Mouse (Mus musculus) bone marrow macrophage, adult 2 months (primary cell): ENCODE measurements around the gene Prss56. TPM values are rescaled to one million over a fixed set of nuclear protein-coding genes. Genes with fewer than 3 reads are reported as not detected.

ENCODE experiments used
- H3K27ac ChIP-seq: 2 replicates; pipeline ENCODE4 v1.5.1; 2012; ENCODE audit warnings: low read depth, low read length; ENCODE audit not compliant: insufficient read depth
- H3K4me1 ChIP-seq: 2 replicates; pipeline ENCODE4 v1.6.1; 2012; ENCODE audit warnings: low read length; ENCODE audit not compliant: control insufficient read depth, insufficient read depth
- H3K4me3 ChIP-seq: 2 replicates; pipeline ENCODE4 v1.5.1; 2012; ENCODE audit warnings: mild to moderate bottlenecking, low read length, moderate library complexity; ENCODE audit not compliant: insufficient read depth
- CTCF ChIP-seq: IDR thresholded peaks from 2 replicates; pipeline ENCODE4 v1.5.1; 2012; ENCODE audit warnings: low read depth, mild to moderate bottlenecking, low read length, moderate library complexity
- POLR2A ChIP-seq: IDR thresholded peaks from 2 replicates; pipeline ENCODE4 v1.6.1; 2012; ENCODE audit warnings: mild to moderate bottlenecking, low read depth, low read length, borderline replicate concordance
- polyA plus RNA-seq: library from polyadenylated mRNA; stranded (reverse); fragments of >200 nt; gene quantifications from 2 replicates; pipeline ENCODE4 v1.2.4, GENCODE M21; 2012; ENCODE audit not compliant: missing spikeins, insufficient read depth, insufficient read length

The Prss56 gene
- polyA plus RNA-seq, 1 experiment, result not detected

DNA sequence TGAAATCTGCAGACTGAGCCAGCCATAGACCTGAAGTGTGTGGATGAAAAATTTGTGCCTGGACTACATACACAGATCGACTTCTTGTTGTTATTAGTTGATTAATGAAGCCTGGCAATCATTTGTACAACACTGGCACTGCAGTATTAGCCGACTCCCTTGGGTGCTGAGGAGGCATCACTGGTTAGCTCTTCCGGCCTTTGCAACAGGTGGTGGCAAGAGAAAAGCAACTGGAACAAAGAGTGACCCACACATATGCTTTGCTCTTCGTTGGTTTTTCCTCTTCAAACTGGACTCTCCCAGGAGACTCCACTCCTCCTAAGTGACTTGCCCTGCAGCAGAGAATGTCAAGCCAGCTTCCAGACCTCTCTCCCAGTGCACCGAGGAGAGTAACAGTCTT, 20.7 kb downstream of the Prss56 start:
- no peak overlapping the region for H3K27ac ChIP-seq
- peaks cover 21% of the 10 kb centered on the region for H3K4me1 ChIP-seq
- TF ChIP-seq POLR2A, result no peak
- no peak for TF ChIP-seq CTCF
- no peak overlapping the region for H3K4me3 ChIP-seq

DNA sequence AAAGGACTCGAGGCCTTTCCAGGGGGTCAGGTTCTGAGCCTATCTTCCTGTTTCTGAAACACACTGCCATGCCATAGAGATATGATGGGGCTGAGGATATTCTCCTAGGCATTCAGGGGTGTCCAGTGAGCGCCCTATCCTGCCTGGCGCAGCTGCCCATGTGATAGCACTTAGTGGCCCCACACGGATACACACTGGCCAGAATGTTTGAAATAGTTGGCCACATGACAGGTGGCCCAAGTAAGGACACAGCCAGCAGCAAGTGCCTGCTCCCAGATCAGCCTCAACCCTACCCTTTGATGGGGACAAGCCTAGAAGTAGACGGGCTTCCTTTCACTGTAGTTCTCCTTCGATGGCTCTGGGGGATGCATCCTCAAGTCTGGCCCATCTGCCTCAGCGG, 21.4 kb downstream of the Prss56 start, which contains the start of gene Chrng:
TSS of gene Chrng (plus strand) at position 193 of the 400 bp plus-strand sequence.
- TF ChIP-seq POLR2A, result no peak
- no peak within 1 kb of the TSS for H3K27ac ChIP-seq
- peaks cover 21% of the 10 kb centered on the region for H3K4me1 ChIP-seq

GRCm38 (mm10) chr1:87205038-87205437, 21.9 kb downstream of the Prss56 start:
- Histone ChIP-seq H3K27ac (no peak overlapping the region), H3K4me3 (no peak overlapping the region), H3K4me1 (peaks cover 21% of the 10 kb centered on the region)
- TF ChIP-seq POLR2A (no peak), CTCF (no peak)

More for the DNA sequence above, 21.4 kb downstream of the Prss56 start, which contains the start of gene Chrng:
- no peak within 1 kb of the TSS for H3K4me3 ChIP-seq

DNA sequence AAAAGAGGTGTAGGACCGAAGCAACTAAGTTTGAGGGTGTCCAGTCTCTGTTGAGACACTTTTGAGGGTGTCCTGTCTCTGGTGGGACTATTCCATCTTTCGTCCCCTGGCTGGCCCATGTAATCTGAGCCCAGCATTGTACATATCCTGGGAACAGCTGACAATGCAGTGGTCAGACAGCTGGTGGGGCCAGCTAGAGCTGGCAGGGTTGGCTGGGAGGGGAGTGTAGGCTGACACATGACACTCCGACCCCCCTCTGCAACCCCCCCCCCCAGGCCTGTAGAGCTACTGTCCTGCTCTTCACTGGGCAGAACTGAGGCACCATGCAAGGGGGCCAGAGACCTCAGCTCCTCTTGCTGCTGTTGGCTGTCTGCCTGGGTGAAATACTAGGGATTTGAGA, 22.4 kb downstream of the Prss56 start:
- Histone ChIP-seq H3K4me1 (peaks cover 19% of the 10 kb centered on the region), H3K4me3 (no peak overlapping the region), H3K27ac (no peak overlapping the region)
- TF ChIP-seq POLR2A (no peak), CTCF (no peak)

GRCm38 (mm10) chr1:87206339-87206738, 23.2 kb downstream of the Prss56 start:
- Histone ChIP-seq H3K4me3 (no peak overlapping the region), H3K27ac (no peak overlapping the region), H3K4me1 (peaks cover 11% of the 10 kb centered on the region)
- TF ChIP-seq POLR2A (no peak), CTCF (no peak)

- peaks cover 6% of the 10 kb centered on the region; the same call in 1 of the 2 replicates for H3K4me1 ChIP-seq
- no peak overlapping the region for H3K27ac ChIP-seq
- TF ChIP-seq POLR2A (no peak), CTCF (no peak)
- H3K4me3 ChIP-seq, result no peak overlapping the region
These were observed 28.3 kb downstream of the Prss56 start for GRCm38 (mm10) chr1:87211431-87211830.

GRCm38 (mm10) chr1:87213735-87214704, 30.9 kb downstream of the Prss56 start, which contains the start of gene Eif4e2:
Eif4e2 (plus strand) TSS chr1:87213914.
- Histone ChIP-seq H3K4me3 (peak within 1 kb of the TSS; percentile 94), H3K4me1 (peaks cover 20% of the 10 kb centered on the region), H3K27ac (peak within 1 kb of the TSS; percentile 86)
- no peak for TF ChIP-seq CTCF

DNA sequence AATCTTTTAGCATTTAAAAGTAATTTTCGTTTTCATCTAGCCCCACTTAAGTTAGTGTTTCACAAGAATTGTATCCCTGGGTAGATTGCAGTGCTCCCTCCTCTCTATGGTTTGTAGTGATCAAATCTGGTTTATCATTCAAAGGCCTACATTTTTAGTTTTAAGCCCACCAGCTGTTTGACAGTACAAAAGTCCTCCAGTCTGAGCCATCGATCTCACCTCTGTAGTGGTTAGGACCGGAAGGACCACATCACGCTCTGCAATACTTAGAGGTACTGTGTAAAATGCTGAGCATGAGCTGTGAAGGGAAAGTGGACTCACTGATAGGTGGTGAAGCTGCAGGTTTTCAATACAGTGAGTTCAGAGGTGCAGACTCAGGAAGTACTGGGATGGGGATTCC, 31.6 kb downstream of the Prss56 start:
- TF ChIP-seq POLR2A (no peak), CTCF (no peak)
- Histone ChIP-seq H3K4me3 (peak overlapping the region; percentile 94), H3K27ac (no peak overlapping the region; the same call in 1 of the 2 replicates), H3K4me1 (peaks cover 20% of the 10 kb centered on the region)

DNA sequence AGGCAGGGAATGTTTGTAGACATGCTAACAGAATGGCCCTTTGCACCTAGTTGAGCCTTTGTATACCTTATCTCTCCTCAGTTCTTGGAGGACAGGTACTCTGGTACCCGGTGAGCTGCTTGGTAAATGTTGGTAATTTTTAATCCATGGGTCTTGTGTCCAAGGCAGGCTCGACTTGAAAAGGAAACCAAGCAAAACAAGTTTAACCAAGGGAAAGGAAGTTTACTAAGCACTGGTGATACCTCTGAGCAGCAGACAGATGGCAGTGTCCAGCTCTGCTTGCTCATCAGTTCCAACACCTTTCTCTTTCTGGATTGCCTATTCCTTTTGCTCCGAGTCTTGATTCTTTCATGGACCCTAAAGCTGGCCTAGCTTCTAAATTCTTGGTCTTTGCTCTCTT, 34.8 kb downstream of the Prss56 start:
- Histone ChIP-seq H3K4me1 (peaks cover 20% of the 10 kb centered on the region), H3K4me3 (no peak overlapping the region)

GRCm38 (mm10) chr1:87225739-87226138, 42.6 kb downstream of the Prss56 start:
- Histone ChIP-seq H3K4me3 (no peak overlapping the region), H3K27ac (no peak overlapping the region), H3K4me1 (peaks cover 6% of the 10 kb centered on the region)
- TF ChIP-seq POLR2A (no peak), CTCF (no peak)

More for the DNA sequence above, 34.8 kb downstream of the Prss56 start:
- no peak for TF ChIP-seq POLR2A
- no peak overlapping the region for H3K27ac ChIP-seq
